In genomic region chr15:6388146-6388545, GRCm38 (mm10) we compare ENCODE assay signal across 8 mouse cellular contexts. TPM values are rescaled to one million over a fixed set of nuclear protein-coding genes. Genes with fewer than 3 reads are reported as not detected.
A peak's percentile ranks its signal among the peaks of the same experiment; 100 is the strongest.
DNase-seq lines count a peak whose midpoint lies in the region; ATAC-seq lines count a peak whose summit lies in the region.

No protein-coding gene starts in this region.

- 42% methylated on average over 3 of the region's 3 CpGs for WGBS in kidney, embryonic 15.5 days
- 41% methylated on average over 3 of the region's 3 CpGs for WGBS in embryonic facial prominence, embryonic 14.5 days
- WGBS in intestine, embryonic 15.5 days = 44% methylated on average over 3 of the region's 3 CpGs
- 70% methylated on average over 3 of the region's 3 CpGs for WGBS in midbrain, embryonic 16.5 days

- no peak overlapping the region for H3K27ac ChIP-seq in kidney, embryonic 15.5 days
- H3K27ac ChIP-seq in embryonic facial prominence, embryonic 14.5 days (replicated peaks; ENCODE audit: low read depth, low read length) = peak overlapping the region; percentile 81
- 0 out of 2 replicates have a peak overlapping the region, but pooled peaks have one; percentile 27 for H3K27ac ChIP-seq in intestine, embryonic 15.5 days
- no peak overlapping the region for H3K27ac ChIP-seq in midbrain, embryonic 16.5 days (ENCODE audit: low read length)

- H3K9me3 ChIP-seq in kidney, embryonic 15.5 days (replicated peaks) = no peaks in the 10 kb centered on the region
- H3K9me3 ChIP-seq in embryonic facial prominence, embryonic 14.5 days (ENCODE audit: control insufficient read depth, low read length) = no peaks in the 10 kb centered on the region
- H3K9me3 ChIP-seq in intestine, embryonic 15.5 days = no peaks in the 10 kb centered on the region
- H3K9me3 ChIP-seq in midbrain, embryonic 16.5 days (replicated peaks; ENCODE audit: control insufficient read depth, low read length, poor library complexity, severe bottlenecking) = no peaks in the 10 kb centered on the region

- 0 out of 2 replicates have a peak, but pooled peaks cover 4% of the 10 kb centered on the region for H3K36me3 ChIP-seq in kidney, embryonic 15.5 days
- H3K36me3 ChIP-seq in embryonic facial prominence, embryonic 14.5 days (ENCODE audit: control insufficient read depth, insufficient read depth, low read length) = peaks cover 14% of the 10 kb centered on the region
- no peaks in the 10 kb centered on the region for H3K36me3 ChIP-seq in intestine, embryonic 15.5 days
- no peaks in the 10 kb centered on the region for H3K36me3 ChIP-seq in midbrain, embryonic 16.5 days (ENCODE audit: control insufficient read depth, insufficient read depth, low read length)

- H3K4me2 ChIP-seq in kidney, embryonic 15.5 days = peak overlapping the region; percentile 74
- H3K4me2 ChIP-seq in embryonic facial prominence, embryonic 14.5 days (ENCODE audit: low read depth, low read length) = peak overlapping the region; percentile 67
- H3K4me2 ChIP-seq in intestine, embryonic 15.5 days (replicated peaks) = peak overlapping the region; percentile 75
- peak overlapping the region; percentile 94; the same call in 1 of the 2 replicates for H3K4me2 ChIP-seq in midbrain, embryonic 16.5 days (ENCODE audit: low read length)

- no peak for ATAC-seq in kidney, embryonic 15.5 days (replicated peaks; ENCODE audit: low FRiP score)
- no peak for ATAC-seq in embryonic facial prominence, embryonic 14.5 days (ENCODE audit: low read depth)
- ATAC-seq in intestine, embryonic 15.5 days = no peak
- no peak for ATAC-seq in midbrain, embryonic 16.5 days
- ATAC-seq in CD4-positive, CD25-positive, alpha-beta regulatory T cell, adult 4 months = no peak

- H3K4me1 ChIP-seq in kidney, embryonic 15.5 days = peaks cover 56% of the 10 kb centered on the region
- H3K4me1 ChIP-seq in embryonic facial prominence, embryonic 14.5 days (ENCODE audit: control insufficient read depth, insufficient read depth, low read length) = peaks cover 25% of the 10 kb centered on the region
- H3K4me1 ChIP-seq in intestine, embryonic 15.5 days (replicated peaks) = peaks cover 14% of the 10 kb centered on the region; the same call in 1 of the 2 replicates
- peaks cover 6% of the 10 kb centered on the region for H3K4me1 ChIP-seq in midbrain, embryonic 16.5 days (ENCODE audit: control insufficient read depth, insufficient read depth, low read length)

- H3K4me3 ChIP-seq in kidney, embryonic 15.5 days (replicated peaks) = peak overlapping the region; percentile 58
- H3K4me3 ChIP-seq in embryonic facial prominence, embryonic 14.5 days (ENCODE audit: low read depth, low read length) = peak overlapping the region; percentile 53
- H3K4me3 ChIP-seq in intestine, embryonic 15.5 days (replicated peaks) = peak overlapping the region; percentile 50
- no peak overlapping the region; the same call in 1 of the 2 replicates for H3K4me3 ChIP-seq in midbrain, embryonic 16.5 days (ENCODE audit: low read depth, low read length)

- no peak for DNase-seq in kidney, postnatal 10 days
- peak; percentile 22 for DNase-seq in embryonic facial prominence, embryonic 14.5 days (ENCODE audit: low spot score)
- no peak for DNase-seq in frontal cortex, postnatal 36 days (ENCODE audit: low spot score in 2 of 2)
- DNase-seq in ovary, postnatal 14 days (ENCODE audit: low spot score) = no peak

- peak overlapping the region; percentile 47; the same call in 1 of the 2 replicates for H3K9ac ChIP-seq in kidney, embryonic 15.5 days
- peak overlapping the region; percentile 73 for H3K9ac ChIP-seq in embryonic facial prominence, embryonic 14.5 days (ENCODE audit: low read depth, low read length)
- no peak overlapping the region for H3K9ac ChIP-seq in intestine, embryonic 15.5 days
- H3K9ac ChIP-seq in midbrain, embryonic 16.5 days (ENCODE audit: low read depth, low read length) = no peak overlapping the region

- no peaks in the 10 kb centered on the region for H3K27me3 ChIP-seq in kidney, embryonic 15.5 days
- no peaks in the 10 kb centered on the region for H3K27me3 ChIP-seq in embryonic facial prominence, embryonic 14.5 days (replicated peaks; ENCODE audit: control insufficient read depth, insufficient read depth, low read length)
- no peaks in the 10 kb centered on the region for H3K27me3 ChIP-seq in intestine, embryonic 15.5 days (replicated peaks)
- no peaks in the 10 kb centered on the region for H3K27me3 ChIP-seq in midbrain, embryonic 16.5 days (ENCODE audit: control insufficient read depth, insufficient read depth, low read depth, low read length)

RNA-seq across cellular contexts. Expression of gene C9, which starts 57.0 kb away (rescaled TPM):
- polyA plus RNA-seq in kidney, embryonic 15.5 days (2015; fragmentation: Nextera tagmentation; extraction: Ambion mirVana) = 0.08 and 0.13 TPM in 2 replicates
- not detected in 2 replicates for polyA plus RNA-seq in embryonic facial prominence, embryonic 14.5 days (2014; fragmentation: Nextera tagmentation; extraction: Ambion mirVana)
- polyA plus RNA-seq in intestine, embryonic 15.5 days (2015; fragmentation: Nextera tagmentation; extraction: Ambion mirVana) = 2.9 and 4.2 TPM in 2 replicates
- polyA plus RNA-seq in midbrain, embryonic 16.5 days (2015; fragmentation: Nextera tagmentation; extraction: Ambion mirVana) = not detected in 2 replicates
- polyA plus RNA-seq in CD4-positive, CD25-positive, alpha-beta regulatory T cell, adult 4 months (2017; shearing (Covaris generic)) = not detected

Comparison
In these comparisons a context has a peak if more than half of its experiments do, and no peak if none do; other contexts are left out.
1. H3K27ac ChIP-seq: peak in embryonic facial prominence, embryonic 14.5 days (single experiment) and intestine, embryonic 15.5 days (single experiment); none in kidney, embryonic 15.5 days (single experiment) and midbrain, embryonic 16.5 days (single experiment).
2. H3K9ac ChIP-seq: peak in kidney, embryonic 15.5 days (single experiment) and embryonic facial prominence, embryonic 14.5 days (single experiment); none in intestine, embryonic 15.5 days (single experiment) and midbrain, embryonic 16.5 days (single experiment).
3. Peak in every context shown above with its lines, with median percentiles within 50 percentile points of each other: H3K4me2 ChIP-seq.